Mouse (Mus musculus) kidney, embryonic 16.5 days (tissue): ENCODE results near the gene Fmn2. TPM values are rescaled to one million over a fixed set of nuclear protein-coding genes. Genes with fewer than 3 reads are reported as not detected.

Experiments used
- ATAC-seq: fragments of 200-750 bp; cut with Nextera tagmentation; 2 replicates; pipeline ENCODE4 v1.8.0; 2017; ENCODE audit warnings: moderate TSS enrichment; ENCODE audit not compliant: low FRiP score, low TSS enrichment
- H3K27ac ChIP-seq: fragments of 300-500 bp; sonication (generic); 2 replicates; pipeline ENCODE4 v1.5.1; 2014; ENCODE audit warnings: low read length
- H3K27me3 ChIP-seq: fragments of 300-500 bp; sonication (generic); 2 replicates; pipeline ENCODE4 v1.6.1; 2014; ENCODE audit warnings: low read length, control low read depth, mixed read lengths; ENCODE audit not compliant: insufficient read depth
- H3K36me3 ChIP-seq: fragments of 300-500 bp; sonication (generic); 2 replicates; pipeline ENCODE4 v1.6.1; 2014; ENCODE audit warnings: low read length, control low read depth, mixed read lengths; ENCODE audit not compliant: insufficient read depth
- H3K4me1 ChIP-seq: fragments of 300-500 bp; sonication (generic); 2 replicates; pipeline ENCODE4 v1.6.1; 2014; ENCODE audit warnings: low read length, control low read depth, mixed read lengths; ENCODE audit not compliant: insufficient read depth
- H3K4me2 ChIP-seq: fragments of 300-500 bp; sonication (generic); replicated peaks from 2 replicates; pipeline ENCODE4 v1.6.1; 2014; ENCODE audit warnings: low read depth, low read length
- H3K4me3 ChIP-seq: fragments of 300-500 bp; sonication (generic); 2 replicates; pipeline ENCODE4 v1.5.1; 2014; ENCODE audit warnings: mild to moderate bottlenecking, low read length
- H3K9ac ChIP-seq: fragments of 300-500 bp; sonication (generic); replicated peaks from 2 replicates; pipeline ENCODE4 v1.6.1; 2014; ENCODE audit warnings: low read length
- H3K9me3 ChIP-seq: fragments of 300-500 bp; sonication (generic); 2 replicates; pipeline ENCODE4 v1.6.1; 2016; ENCODE audit warnings: low read length, control low read depth
- WGBS: fragments of 180-500 bp; shearing (Covaris S2); extraction: QIAGEN DNeasy Blood & Tissue Kit; methylation state at CpG from one replicate; pipeline ENCODE4 v1.1.7; 2014; 5-methylcytosine and 5-hydroxymethylcytosine counted together
- polyA plus RNA-seq: library from polyadenylated mRNA; unstranded; fragments of >200 nt; fragmentation: Nextera tagmentation; extraction: Ambion mirVana; gene quantifications from 2 replicates; pipeline ENCODE4 v1.2.1, GENCODE M21; 2015

Fmn2 gene
- polyA plus RNA-seq, 1 experiment from 2014 or later, result 0.47 TPM

DNA sequence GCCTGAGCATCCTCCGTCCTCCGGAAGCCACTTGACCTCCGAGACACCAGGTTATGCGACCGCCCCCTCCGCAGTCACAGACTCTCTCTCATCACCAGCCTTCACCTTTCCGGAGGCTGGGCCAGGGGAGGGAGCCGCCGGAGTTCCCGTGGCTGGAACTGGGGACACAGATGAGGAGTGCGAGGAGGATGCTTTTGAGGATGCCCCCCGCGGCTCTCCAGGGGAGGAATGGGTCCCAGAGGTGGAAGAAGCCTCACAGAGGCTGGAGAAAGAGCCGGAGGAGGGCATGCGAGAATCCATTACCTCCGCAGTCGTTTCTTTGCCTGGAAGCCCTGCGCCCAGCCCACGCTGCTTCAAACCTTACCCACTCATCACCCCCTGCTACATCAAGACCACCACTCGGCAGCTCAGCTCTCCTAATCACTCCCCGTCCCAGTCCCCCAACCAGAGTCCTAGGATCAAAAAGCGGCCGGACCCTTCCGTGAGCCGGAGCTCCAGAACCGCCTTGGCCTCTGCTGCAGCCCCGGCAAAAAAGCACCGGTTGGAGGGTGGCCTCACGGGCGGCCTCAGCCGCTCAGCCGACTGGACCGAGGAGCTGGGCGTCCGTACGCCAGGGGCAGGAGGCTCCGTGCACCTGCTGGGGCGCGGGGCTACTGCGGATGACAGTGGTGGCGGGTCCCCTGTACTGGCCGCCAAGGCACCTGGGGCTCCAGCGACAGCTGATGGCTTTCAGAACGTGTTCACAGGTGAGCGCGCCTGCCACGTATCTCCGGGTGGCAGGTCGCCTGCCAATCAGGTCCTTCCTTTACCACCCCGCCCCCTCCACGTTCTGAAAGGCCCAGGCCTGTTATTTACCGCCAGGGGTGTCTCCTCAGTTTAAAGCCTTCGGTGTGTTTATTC, 1.5 kb downstream of the Fmn2 start:
- no peak overlapping the region for H3K27ac ChIP-seq
- peak overlapping the region; percentile 94 for H3K4me2 ChIP-seq
- under 1% methylated on average over 52 of the region's 53 CpGs for WGBS
- no peaks in the 10 kb centered on the region for H3K36me3 ChIP-seq
- peak overlapping the region; percentile 53 for H3K4me3 ChIP-seq
- ATAC-seq, result peak; percentile 28; the same call in 1 of the 2 replicates
- H3K4me1 ChIP-seq, result peaks cover 17% of the 10 kb centered on the region
- peak overlapping the region; percentile 48 for H3K9ac ChIP-seq
- no peaks in the 10 kb centered on the region for H3K9me3 ChIP-seq
- H3K27me3 ChIP-seq, result peaks cover 16% of the 10 kb centered on the region

DNA sequence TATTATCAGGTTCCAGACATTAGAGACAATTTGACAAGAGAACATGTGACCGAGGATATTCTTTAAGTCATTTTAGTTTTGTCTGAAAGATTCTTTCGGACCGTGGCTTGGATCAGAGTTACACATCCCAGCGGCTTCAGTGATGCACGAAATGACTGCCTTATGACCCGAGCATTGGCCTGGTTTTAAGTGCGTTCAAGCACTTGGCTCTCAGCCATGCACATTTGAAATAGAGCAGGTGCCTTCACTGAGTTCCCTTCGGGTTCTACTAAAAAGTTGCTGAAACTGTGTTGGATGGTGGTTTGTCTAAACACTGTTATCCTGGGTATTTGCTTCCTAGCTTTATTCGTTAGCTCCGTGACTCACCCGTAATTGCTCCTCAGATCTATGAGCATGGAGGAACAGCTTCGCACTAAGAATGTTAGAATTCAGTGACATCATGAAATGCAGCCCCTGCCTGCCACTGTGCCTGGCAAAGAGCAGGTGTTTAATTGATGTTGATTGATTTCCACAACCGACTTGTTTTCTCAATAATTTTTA, 7.0 kb downstream of the Fmn2 start:
- peaks cover 5% of the 10 kb centered on the region; the same call in 1 of the 2 replicates for H3K4me1 ChIP-seq
- no peak overlapping the region for H3K4me2 ChIP-seq
- peaks cover 4% of the 10 kb centered on the region; the same call in 1 of the 2 replicates for H3K27me3 ChIP-seq
- no peaks in the 10 kb centered on the region for H3K9me3 ChIP-seq
- no peak overlapping the region for H3K27ac ChIP-seq
- H3K36me3 ChIP-seq, result no peaks in the 10 kb centered on the region
- WGBS, result 43% methylated on average over 13 of the region's 13 CpGs
- H3K4me3 ChIP-seq, result no peak overlapping the region
- ATAC-seq, result no peak
- H3K9ac ChIP-seq, result no peak overlapping the region

GRCm38 (mm10) chr1:174513419-174513818, 11.8 kb downstream of the Fmn2 start:
- Histone ChIP-seq H3K27me3 (no peaks in the 10 kb centered on the region), H3K4me3 (no peak overlapping the region), H3K4me1 (peaks cover 4% of the 10 kb centered on the region; the same call in 1 of the 2 replicates), H3K9me3 (no peaks in the 10 kb centered on the region), H3K9ac (no peak overlapping the region), H3K36me3 (no peaks in the 10 kb centered on the region), H3K27ac (no peak overlapping the region), H3K4me2 (no peak overlapping the region)
- no peak for ATAC-seq
- WGBS, result 79% methylated on average over 7 of the region's 7 CpGs

GRCm38 (mm10) chr1:174521976-174522770, 20.5 kb downstream of the Fmn2 start:
- Histone ChIP-seq H3K9me3 (no peaks in the 10 kb centered on the region), H3K27me3 (no peaks in the 10 kb centered on the region), H3K4me3 (no peak overlapping the region), H3K4me2 (no peak overlapping the region), H3K27ac (no peak overlapping the region), H3K36me3 (no peaks in the 10 kb centered on the region), H3K4me1 (no peaks in the 10 kb centered on the region), H3K9ac (no peak overlapping the region)
- WGBS, result 87% methylated on average over 5 of the region's 5 CpGs
- ATAC-seq, result no peak

- Histone ChIP-seq H3K27ac (no peak overlapping the region), H3K27me3 (no peaks in the 10 kb centered on the region), H3K4me2 (no peak overlapping the region), H3K4me3 (no peak overlapping the region), H3K9me3 (no peaks in the 10 kb centered on the region), H3K4me1 (no peaks in the 10 kb centered on the region), H3K9ac (no peak overlapping the region), H3K36me3 (no peaks in the 10 kb centered on the region)
- 72% methylated on average over 4 of the region's 4 CpGs for WGBS
- no peak for ATAC-seq
These were observed 21.3 kb downstream of the Fmn2 start for GRCm38 (mm10) chr1:174522809-174523511.

- 64% methylated on average over 1 of the region's 1 CpGs for WGBS
- Histone ChIP-seq H3K9ac (no peak overlapping the region), H3K36me3 (no peaks in the 10 kb centered on the region), H3K9me3 (no peaks in the 10 kb centered on the region), H3K4me2 (no peak overlapping the region), H3K27ac (no peak overlapping the region), H3K4me3 (no peak overlapping the region), H3K4me1 (no peaks in the 10 kb centered on the region), H3K27me3 (no peaks in the 10 kb centered on the region)
- ATAC-seq, result no peak
These were observed 21.8 kb downstream of the Fmn2 start for GRCm38 (mm10) chr1:174523512-174523828.

DNA sequence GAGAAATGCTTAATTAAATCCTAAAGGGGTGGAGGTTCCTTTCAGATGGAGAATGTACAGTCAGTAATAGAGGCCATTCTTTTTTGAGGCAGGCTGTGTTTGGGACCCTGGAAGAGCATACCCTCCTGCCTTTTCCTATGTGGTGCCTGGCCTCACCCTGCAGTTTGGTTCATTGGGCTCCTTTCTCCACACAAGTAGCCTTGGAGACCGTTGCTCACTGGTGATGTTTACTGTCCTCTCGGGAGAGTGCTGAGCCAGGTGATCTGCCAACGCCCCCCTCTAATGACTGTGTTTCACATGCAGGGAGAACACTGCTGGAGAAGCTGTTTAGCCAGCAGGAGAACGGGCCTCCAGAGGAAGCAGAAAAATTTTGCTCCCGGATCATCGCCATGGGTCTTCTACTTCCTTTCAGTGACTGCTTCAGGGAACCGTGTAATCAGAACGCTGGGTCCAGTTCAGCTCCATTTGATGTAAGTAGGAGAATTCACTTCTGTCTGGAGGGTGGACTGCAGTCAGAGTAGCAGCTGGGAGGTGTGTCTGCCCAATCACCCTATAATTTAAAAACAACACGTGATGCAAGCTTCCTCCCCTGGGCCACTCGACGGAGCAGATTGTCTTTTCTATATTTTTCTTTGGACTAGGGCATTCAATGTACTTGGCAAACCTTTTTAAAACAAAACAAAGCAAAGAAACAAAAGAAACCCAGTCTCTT, 35.3 kb downstream of the Fmn2 start:
- H3K9me3 ChIP-seq, result no peaks in the 10 kb centered on the region
- no peaks in the 10 kb centered on the region for H3K27me3 ChIP-seq
- 0 out of 2 replicates have a peak, but pooled peaks cover 3% of the 10 kb centered on the region for H3K4me1 ChIP-seq
- no peaks in the 10 kb centered on the region for H3K36me3 ChIP-seq
- no peak overlapping the region for H3K4me3 ChIP-seq
- no peak overlapping the region for H3K9ac ChIP-seq
- WGBS, result 31% methylated on average over 11 of the region's 11 CpGs
- H3K27ac ChIP-seq, result no peak overlapping the region
- H3K4me2 ChIP-seq, result no peak overlapping the region
- ATAC-seq, result peak; percentile 49; the same call in 1 of the 2 replicates

DNA sequence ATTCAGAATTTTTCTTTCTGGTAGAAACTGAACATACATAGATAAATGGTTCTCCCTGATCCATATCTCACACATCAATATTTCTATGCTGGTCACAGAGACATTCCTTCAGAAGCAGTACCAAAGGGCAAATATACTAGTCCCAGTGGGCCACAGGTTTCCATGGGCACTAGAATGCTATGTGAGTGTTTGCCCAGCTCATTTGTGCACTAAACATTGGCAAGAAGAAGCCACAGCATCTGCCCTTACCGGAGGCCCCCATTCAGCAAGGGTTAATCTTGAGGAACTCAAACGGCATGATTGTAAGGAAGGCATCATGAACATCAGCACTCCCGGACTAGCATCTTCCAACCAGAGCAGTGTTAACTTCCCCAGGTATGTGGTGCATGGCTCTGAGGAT, 35.9 kb downstream of the Fmn2 start:
- no peak overlapping the region for H3K4me2 ChIP-seq
- 79% methylated on average over 3 of the region's 3 CpGs for whole genome bisulfite sequencing
- H3K27me3 ChIP-seq, result no peaks in the 10 kb centered on the region
- no peak overlapping the region for H3K9ac ChIP-seq
- H3K4me3 ChIP-seq, result no peak overlapping the region
- H3K27ac ChIP-seq, result no peak overlapping the region
- no peaks in the 10 kb centered on the region for H3K36me3 ChIP-seq
- no peaks in the 10 kb centered on the region for H3K9me3 ChIP-seq
- 0 out of 2 replicates have a peak, but pooled peaks cover 3% of the 10 kb centered on the region for H3K4me1 ChIP-seq
- no peak for ATAC-seq

DNA sequence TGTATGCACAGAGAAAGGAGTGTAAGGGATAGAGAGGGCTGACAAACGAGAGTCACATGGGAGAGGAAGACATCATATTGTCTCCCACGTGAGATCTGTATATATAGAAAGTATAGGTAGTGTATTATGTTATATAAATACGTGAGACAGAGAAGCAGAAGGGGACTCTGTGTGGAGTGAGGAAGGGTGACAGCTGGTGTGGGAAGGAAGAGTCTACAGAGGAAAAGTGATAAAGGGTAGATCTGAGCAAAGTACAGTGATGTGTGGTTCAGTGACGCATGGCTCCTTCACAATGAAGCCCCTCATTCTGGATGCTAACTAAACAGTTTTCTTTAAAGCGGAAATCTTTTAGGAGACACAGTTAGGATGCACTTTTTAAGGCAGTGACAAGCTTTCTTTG, 46.7 kb downstream of the Fmn2 start:
- Histone ChIP-seq H3K9ac (no peak overlapping the region), H3K4me3 (no peak overlapping the region), H3K27me3 (no peaks in the 10 kb centered on the region), H3K4me1 (no peaks in the 10 kb centered on the region), H3K9me3 (no peaks in the 10 kb centered on the region), H3K36me3 (no peaks in the 10 kb centered on the region), H3K27ac (no peak overlapping the region), H3K4me2 (no peak overlapping the region)
- 82% methylated on average over 5 of the region's 5 CpGs for WGBS
- ATAC-seq, result no peak
